Mouse (Mus musculus) R1 (cell line): ENCODE data around the gene Olfr324.

ENCODE experiments used
- DNase-seq: peaks from one replicate; pipeline ENCODE4 v3.0.0-alpha.2; 2018; ENCODE audit warnings: low read depth, low spot score

Olfr324 gene

DNA sequence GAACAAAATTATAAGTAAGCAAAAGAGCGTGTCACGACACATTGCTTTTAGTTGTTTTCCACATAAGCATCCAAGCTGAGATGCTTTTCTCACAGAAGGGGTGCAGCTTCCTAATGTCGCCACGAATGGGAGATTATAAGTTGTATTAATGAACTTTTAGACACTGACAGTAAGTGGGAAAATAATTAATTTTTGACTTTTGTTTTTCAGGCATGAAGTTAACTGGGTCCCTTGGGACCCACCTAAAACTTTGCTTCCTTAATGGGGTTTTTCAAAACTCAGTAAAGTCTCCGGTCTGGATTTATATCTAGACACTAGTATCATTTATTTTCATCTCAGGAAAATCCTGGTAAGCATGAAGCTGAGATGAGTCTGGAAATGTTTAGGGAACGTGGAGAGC, at the start of gene Olfr324:
Gene Olfr324 (plus strand): TSS at position 301 of the 400 bp plus-strand sequence.
- no peak for DNase-seq

DNA sequence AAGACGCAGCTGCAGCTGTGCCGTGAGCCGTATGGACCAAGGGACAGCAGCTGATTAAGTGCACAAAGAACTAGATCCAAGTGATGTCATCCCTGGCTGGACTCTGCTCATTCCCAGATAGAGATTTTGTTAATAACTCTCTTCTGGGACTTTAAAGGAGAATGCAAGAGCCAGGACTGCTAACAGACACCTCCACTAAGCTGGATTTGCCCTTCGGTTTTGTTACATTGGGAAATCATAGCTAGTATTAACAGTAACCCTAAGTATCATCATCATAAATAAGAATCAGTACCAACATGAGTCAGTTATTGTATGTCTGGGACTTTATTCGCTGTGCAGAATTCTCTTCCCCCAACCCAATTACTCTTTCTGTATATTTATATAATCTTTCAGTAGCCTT, 48.6 kb upstream of the Olfr324 start, which contains the start of gene Olfr329-ps:
Gene Olfr329-ps (minus strand): TSS at position 101 of the 400 bp plus-strand sequence.
- DNase-seq, result no peak

DNA sequence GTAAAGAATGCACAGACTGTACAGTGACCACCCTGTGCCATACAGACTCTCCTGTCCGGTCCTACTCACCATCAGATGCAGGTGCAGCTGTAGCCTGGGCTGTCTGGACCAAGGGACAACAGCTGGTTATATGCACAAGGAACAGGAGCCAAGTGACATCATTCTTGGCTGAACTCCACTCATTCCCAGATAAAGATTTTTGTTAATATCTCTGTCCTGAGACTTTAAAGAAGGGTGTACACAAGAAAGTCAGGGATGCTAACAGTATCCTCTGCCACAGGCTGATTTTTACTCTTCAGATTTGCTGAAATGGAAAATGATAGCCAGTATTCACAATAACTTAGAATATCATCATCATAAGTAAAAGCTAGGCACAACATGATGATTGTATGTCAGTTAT, 39.4 kb upstream of the Olfr324 start, which contains the start of gene Olfr328:
Gene Olfr328 (minus strand): TSS at position 101 of the 400 bp plus-strand sequence.
- no peak for DNase-seq

DNA sequence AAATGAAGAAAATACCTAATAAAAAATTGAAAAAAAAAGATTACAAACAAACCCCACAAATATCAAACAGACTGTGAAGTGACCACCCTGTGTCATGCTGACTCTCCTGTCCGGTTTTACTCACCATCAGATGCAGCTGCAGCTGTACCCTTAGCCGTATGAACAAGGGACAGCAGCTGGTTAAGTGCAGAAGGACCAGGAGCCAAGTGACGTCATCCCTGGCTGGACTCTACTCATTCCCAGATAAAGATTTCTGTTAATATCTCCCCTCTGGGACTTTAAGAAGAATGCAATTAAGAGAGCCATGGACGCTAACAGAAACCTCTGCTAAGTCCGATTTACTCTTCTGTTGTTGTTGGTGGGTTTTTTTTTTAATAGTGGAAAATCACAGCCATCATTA, 24.5 kb upstream of the Olfr324 start, which contains the start of gene Olfr224:
Gene Olfr224 (minus strand): TSS at position 149 of the 400 bp plus-strand sequence.
- DNase-seq, result no peak

DNA sequence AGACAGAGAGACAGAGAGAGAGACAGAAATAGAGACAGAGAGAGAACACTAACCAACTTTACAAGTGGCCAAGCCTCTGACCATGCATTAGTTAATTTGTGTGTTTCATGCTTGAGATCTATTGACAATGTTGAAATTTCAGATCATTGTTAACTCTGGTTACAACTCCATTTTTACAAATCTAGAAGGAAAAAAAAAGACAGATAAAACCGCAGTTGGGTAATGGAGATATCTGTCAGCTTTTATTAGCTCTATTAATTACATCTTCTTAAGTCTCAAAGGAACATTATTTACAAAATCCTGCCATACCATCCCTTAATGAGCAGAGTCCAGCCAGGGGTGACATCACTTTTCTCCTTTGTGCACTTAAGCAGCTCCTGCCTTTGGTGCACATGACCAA, 17.5 kb upstream of the Olfr324 start, which contains the start of gene Olfr325:
Gene Olfr325 (plus strand): TSS at position 301 of the 400 bp plus-strand sequence.
- DNase-seq, result no peak

DNA sequence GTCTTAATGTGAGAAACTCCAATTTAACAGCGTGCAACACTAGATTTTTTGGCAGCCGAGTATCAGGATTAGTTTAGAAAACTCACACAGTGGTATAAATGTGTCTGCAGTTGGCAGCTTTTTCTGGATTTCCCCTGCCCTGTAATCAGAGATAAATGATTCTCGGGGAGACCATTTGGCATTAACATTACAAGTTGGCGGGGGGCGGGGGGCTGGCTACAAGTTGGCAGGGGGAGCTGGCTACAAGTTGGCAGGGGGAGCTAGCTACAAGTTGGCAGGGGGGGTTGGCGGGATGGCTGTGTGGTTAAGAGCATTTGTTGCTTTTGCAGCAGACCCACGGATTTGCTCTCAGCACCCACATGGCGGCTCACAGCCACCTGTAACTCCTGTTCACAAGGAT, 16.3 kb upstream of the Olfr324 start:
- DNase-seq, result no peak

DNA sequence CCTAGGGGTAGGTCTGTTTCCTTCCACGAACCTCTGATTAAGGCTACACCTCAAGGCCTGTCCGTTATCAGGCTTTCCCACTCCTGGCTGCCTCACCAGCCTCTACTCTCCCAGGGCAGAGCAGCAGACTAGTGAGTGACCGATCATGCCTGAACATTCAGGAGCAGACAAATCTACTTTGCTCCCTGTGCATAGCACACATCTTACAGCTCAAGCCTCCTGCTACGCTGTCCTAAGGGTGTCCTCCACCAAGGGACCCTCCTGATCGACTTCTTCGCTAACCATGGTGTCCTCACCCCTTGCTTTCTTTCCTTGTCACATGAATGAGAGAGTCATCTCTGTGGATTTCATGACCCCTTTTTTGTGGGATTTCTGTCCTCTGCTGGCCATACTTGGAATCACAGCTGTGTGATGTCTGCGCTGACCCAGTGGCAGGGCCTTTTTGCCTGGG, 7.0 kb upstream of the Olfr324 start:
- peak; percentile 45 for DNase-seq

DNA sequence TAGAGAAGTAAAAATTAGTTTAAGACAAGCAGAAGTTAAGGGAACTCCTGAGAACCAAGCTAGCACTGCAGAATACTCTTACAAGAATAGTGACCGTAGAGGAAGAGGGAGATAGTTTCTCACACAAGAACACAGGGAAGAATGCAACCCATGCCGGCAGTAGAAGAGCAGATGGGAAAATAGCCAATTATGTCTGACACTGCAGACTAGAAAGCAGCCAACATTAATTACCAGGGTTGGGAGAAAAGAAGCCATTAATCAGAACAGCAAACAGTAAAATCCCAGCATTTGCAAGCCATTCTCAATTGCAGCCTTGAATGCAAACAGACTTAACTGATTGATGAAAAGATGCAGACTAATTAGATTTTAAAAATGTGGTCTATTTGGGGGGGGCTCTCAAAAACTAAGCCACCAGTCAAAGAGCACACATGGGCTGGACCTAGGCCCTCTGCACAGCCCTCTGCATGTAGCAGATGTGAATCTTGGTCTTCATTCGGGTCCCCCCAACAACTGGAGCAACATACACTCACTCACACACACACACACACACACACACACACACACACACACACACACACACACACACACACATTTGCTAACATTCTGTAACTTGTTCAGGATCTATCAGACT, 6.2 kb upstream of the Olfr324 start:
- DNase-seq, result no peak

DNA sequence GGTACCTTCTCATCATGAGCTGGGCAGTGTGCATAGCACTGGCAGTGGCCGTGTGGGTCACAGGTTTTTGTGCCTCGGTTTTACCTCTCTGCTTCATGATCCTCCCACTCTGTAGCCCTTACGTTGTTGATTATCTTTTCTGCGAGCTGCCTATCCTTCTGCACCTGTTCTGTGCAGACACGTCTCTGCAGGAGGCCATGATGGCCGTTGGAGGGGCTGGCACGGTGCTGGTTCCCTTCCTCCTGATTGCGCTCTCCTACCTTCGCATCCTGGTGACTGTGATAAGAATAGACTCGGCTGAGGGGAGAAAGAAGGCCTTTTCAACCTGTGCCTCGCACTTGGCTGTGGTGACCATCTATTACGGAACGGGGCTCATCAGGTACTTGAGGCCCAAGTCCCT, 2.9 kb downstream of the Olfr324 start:
- no peak for DNase-seq

DNA sequence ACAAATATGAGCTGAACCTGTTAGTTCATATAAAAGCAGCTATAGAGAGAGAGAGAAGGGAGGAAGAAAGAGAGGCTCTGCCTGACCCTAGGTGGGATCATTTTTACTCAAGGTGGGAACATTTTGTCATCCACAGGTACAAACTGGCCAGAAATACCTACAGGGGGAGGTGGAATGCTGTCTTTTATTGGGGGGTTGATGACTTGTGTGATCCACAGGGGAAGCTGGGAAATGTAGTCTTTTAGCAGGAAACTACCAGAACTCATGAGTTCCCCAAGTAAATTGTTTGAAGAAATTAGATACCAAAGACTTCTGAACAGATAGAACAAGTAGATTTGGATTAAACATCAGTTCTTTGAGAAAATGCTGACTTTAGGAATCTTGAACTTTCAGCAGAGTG, 7.1 kb downstream of the Olfr324 start:
- DNase-seq, result peak; percentile 14

DNA sequence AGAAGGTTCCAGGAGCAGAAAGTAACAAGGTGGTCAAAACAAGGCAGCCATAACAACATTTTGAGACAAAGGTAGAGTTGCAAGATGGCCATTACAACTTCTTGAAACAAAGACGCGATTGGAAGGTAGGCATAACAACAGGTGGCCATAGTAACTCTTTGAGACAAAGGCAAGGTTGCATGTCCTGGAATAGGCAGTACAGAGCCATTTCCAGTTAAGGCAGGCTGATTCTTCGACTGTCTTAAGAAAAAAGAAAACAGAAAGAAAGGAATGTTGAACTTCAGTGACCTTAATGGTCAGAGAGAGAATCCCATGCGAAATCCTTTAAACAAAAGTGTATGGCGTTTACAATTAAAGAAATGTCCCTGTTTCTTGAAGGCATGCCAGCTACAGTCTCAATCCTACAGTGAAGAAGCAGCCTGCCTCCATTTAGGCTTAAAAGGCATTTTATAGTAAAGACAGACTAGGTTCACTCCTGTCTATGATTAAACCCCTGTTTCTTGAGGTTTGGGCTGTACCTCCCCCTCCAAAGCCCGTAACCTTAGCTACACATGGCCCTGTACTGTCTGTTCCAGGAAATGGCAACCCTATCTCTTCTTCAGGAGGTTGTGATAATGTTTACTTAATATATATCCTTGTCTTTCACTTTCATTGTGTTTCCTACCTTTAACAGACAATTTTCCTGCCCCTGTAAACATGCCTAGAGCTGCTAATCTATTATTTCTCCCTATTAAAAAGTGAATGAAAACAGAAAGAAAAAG, 8.1 kb downstream of the Olfr324 start:
- peak; percentile 71 for DNase-seq

DNA sequence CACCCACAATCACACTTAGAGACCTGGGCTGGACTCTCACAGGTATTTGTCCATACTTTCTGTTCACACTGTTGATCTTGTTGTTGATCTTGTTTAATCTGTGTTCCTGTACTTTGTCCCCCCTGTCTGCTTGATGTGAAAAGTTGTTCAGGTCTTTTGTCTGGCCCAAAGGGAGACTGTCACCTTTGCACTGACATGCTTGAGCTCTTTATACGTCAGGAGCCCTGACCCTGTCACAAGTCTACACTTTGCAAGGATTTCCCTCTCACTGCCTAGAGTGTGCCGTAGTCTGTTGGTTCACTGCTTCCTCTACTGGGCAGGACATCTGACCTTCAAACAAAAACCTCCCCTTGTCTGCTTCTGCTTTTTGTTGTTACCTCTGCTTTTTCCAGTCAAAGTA, 9.8 kb downstream of the Olfr324 start:
- no peak for DNase-seq

DNA sequence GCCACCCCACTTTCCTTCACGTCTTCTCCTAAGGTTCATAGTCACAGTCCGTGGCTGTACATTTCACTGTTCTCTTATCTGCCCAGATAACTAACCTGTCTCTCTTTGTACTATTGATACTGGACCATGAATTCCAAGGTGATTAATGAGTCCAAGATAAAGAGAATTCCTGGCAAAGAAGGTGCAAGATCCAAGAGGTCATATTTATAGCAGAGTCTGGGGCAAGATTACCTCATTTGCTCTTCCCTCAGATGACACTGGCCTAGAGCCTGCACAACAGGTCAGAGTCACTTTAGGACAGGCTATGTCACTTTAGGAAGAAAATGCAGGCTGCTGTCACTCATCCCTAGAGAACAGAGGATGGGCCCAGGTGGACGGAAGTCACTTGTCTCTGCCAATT, 10.3 kb downstream of the Olfr324 start:
- DNase-seq, result no peak

DNA sequence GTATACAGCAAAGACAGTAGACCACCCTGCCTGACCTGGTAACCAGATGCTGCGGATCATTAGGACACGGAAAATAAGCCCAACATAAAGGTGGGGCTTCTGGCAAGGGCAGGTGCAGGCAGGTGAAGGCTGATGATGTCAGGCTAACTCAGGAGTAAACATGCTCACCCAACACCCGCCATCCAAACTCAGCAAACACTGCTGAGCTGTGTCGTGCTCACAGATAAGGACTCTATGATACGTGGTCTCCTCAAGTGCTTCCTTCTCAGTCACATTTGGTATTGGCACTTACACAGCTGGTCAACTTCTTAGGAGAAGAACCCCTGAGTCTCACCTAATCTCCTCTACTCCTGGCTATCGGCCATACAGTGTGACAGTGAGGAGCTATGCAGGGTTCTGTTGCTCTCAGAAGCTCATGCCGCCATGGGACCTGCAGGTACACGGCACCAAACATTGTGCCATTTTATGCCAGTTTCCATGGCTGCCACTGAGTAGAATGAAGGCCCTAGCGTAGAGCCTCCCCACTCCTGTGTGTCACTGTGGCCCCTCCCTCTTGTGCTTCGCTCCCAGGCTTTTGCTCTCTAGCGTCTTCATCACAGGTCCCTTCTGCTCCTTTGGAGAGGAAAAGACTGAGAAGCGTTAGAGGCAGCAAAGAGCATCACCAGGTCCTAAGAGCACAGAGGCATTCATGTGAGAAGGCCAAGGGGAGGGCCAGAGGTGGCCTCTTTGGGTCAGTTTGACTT, 11.4 kb downstream of the Olfr324 start:
- no peak for DNase-seq

DNA sequence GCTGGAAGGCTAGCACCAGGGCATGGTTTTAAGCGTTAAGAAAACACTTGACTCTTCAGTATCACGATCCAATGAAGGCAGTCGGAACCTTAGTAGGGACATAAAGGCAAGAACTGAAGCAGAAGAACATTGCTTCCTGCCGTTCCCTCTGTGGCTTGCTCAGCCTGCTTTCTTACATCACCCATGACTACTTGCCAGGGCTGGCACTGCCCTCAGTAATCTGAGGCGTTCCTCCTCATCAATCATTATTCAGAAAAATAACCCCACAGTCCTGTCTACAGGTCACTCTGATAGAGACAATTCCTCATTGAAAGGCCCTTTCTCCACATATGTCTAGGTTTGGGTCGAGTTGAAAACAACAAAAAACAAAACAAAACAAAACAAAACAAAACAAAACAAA, 12.1 kb downstream of the Olfr324 start:
- no peak for DNase-seq

DNA sequence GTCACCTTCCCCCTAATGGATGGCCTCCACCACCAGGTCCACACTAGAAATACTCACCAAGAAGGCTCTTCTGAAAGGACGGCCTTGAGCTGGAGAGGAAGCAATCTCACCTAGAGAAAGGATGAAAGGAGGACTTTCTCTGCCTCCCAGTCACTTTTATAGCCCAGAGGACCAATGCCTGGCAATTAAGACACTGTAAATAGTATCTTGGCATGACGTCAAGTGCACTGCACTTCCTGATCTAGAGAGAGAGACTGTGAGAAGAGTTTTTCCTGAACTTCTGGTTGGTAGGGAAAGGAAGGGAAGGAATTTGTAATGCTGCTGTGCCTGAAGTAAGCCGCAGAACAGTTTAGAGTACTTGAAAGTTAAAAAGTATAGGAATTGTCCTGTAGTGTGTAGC, 18.4 kb downstream of the Olfr324 start:
- no peak for DNase-seq

DNA sequence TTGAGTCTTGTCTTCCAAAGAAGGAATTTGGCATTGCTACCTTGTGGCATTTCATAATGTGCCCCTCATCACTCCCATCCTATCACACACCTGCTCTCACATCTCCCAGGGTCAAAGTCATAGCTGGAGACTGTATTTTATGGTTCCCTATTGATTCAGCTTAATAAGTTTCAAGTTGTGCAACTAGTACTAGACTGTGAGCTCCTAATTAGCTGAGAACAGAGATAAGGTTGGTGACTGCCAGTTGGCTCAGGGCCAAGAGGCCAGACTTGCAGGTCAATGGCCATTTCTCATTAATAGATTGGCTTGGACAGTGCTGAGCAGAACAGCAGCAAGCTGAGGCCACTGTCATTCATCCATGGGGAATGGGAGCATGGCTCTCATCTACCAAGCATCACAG, 19.6 kb downstream of the Olfr324 start:
- DNase-seq, result no peak

DNA sequence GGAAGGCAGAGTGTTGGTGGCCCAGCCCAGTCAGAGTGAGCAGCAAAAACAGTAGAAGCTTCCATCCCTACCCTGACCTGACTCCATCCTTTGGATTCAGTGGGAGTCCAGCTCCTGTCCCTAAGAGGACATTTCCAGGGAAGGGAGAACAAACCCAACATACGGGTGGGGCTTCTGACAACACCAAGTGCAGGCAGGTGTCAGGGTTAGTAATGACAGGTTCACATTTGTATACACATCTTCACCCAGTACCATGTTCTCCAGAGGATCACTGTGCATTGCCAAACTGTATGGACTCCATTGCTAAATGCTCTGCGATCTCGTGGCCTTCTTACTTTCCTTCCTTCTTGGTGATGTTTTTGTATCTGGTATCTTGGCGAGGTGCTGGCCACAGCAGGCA, 21.1 kb downstream of the Olfr324 start, which contains the start of gene 2210407C18Rik:
Gene 2210407C18Rik (minus strand): TSS at position 101 of the 400 bp plus-strand sequence.
- no peak for DNase-seq

DNA sequence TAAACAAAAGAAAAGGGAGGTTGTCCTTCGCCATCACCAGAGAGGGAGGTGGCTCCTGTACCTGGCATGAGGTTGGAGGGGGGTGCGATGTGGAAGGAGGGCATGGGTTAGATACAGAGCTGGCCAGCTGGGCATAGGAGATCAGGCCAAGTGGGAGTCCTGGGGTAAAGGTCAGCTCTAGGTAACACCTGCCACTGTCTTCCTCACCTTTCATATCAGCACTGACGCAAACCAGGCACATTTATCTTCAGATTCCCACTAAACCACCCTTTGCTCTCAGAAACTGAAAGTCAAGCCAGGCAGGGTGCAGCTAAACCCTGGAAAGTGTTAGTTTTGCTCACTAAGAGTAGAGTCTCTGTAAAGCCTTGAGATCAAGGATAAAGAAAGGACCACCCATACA, 23.5 kb downstream of the Olfr324 start:
- no peak for DNase-seq

DNA sequence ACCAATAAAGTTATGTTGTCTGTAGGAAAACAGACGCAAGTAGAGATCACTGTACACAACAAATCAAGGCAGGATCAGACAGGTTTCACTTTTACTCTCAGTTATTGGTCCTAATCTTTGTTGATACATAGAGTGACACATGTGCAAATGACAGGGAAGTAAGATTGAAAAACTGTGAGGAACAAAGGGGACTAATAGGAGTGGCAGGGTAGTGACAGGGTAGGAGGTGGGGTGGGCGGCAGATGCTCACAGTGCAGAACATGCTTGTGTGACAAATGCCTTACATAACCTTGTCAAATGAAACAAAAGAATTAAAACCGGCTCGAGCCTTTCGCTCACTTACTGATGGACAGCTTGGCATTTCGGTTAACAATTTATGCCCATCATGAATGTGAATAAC, 23.9 kb downstream of the Olfr324 start:
- DNase-seq, result no peak

DNA sequence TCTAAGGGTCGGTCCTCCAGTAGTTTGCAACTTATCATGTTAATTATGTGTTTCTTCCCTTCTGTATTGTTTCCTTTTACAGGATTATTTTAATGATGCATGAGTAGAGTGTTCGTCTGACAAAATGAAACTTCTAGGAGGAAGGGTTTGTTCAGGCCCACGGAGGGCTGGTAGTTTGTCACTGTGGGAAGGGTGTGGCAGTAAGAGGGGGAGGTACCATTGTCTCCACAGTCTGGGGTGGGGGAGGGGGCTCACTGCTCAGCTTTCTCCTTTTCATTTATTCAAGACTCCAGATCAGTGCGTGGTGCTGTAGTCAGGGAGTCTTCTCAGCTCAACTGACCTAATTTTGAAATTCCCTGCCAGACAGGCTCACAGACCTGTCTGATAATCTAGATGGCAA, 31.2 kb downstream of the Olfr324 start:
- no peak for DNase-seq

DNA sequence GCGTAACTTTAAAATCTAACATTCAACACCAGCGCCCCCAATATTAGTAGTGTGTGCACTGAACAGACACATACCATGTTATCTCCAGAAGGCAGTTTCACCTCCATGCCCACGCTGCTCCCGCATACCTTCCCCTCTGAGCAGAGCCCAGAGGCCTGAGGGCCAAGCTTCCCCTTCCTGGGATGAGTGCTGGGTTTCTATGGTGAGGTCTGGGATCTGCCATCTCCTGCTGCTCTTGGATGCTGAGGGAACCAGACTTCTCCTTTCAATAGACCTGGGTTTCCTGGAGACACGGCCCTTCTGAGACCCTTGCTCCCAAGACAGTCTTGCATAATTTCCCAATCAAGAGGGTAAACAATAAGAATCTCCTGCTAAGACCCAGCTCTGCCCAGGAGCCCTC, 35.5 kb downstream of the Olfr324 start, which contains the start of gene Olfr323:
Gene Olfr323 (minus strand): TSS at position 101 of the 400 bp plus-strand sequence.
- DNase-seq, result no peak
